Mouse (Mus musculus) frontal cortex, postnatal 10 days (tissue): Measurements from ENCODE around the gene Sigirr.

ENCODE experiments used
- DNase-seq, 2 experiments: peaks; one replicate each; pipeline ENCODE4 v3.0.0; 2022; ENCODE audit warnings: low spot score in 2 of 2, mixed read lengths in 1 of 2

Sigirr gene

GRCm38 (mm10) chr7:141096649-141097056 is 3.7 kb downstream of the Sigirr start:
- no peak for DNase-seq

DNA sequence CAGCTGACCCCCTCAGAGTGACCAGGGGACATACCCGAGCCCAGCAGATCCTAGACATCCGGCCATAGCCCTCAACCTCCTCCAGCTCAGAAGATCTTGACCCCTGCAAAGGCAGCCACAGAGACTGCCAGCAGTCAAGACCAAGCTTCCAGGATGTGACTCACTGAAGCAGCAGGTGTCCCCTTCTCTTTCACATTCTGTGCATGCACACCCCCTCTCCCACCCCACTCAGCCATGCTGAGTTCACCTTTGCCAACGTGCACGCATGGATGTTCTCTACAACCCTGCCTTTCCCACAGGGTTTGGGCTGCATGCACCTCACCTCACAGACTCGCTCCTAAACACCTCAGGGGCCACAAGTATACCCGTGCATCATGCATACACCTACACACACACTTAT is 4.4 kb downstream of the Sigirr start:
- DNase-seq: no peak

DNA sequence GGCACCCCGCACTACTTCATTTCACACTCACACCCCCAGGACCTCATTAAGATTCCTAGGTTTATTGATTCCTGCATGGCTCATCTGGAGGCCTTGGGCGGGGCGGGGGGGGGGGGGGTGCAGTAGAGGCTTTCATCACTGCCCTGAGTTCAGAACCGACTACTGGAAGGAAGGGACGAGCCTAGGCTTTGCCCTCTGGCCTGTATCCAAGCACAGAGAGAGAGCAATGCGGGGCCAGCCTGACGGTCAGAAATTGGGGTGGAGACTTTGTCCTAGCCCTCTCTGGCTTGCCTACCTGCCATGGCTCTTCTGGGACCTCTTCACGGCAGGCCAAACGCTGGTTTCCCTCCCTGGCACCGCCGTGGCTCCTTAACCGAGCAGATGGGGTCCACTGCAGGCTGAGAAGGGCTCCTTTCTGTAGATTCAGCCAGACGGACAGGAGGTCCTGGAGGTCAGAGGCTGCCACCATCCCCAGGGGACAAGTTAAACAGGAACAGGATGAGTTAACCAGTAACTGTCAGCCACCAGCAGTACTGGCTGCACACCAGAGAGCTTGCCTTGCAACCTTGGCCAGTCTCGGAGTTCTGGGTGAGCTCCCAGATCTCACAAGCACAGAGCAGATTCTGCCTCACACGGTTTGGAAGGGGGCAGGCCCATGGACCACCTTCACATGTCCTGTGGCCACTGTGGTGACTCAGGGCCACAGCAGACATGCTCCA is 5.7 kb downstream of the Sigirr start:
- no peak for DNase-seq

DNA sequence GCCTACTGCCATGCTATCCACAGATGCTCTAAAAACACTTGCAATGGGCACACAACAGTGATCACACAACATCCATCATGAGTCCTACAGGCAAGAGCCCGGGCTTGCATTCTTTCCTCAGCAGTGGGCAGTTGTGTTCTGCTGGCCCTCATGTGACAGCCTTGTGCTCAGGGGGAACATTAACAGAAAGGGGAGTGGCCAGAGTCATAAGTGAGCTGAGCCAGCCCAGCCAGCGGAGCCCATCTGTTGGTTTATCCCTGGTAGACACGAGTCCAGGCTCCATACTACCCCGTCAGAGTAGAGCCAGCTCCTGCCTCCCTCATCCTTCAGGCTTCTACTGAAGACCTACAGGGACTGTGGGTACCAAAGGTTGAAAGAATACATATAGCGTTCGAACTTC is 6.4 kb downstream of the Sigirr start:
- DNase-seq: no peak

- DNase-seq: peak; percentile 43 to 60
Measured at GRCm38 (mm10) chr7:141092051-141092735, 8.2 kb downstream of the Sigirr start.

- no peak for DNase-seq
Measured at GRCm38 (mm10) chr7:141090228-141090627, 10.1 kb downstream of the Sigirr start.

DNA sequence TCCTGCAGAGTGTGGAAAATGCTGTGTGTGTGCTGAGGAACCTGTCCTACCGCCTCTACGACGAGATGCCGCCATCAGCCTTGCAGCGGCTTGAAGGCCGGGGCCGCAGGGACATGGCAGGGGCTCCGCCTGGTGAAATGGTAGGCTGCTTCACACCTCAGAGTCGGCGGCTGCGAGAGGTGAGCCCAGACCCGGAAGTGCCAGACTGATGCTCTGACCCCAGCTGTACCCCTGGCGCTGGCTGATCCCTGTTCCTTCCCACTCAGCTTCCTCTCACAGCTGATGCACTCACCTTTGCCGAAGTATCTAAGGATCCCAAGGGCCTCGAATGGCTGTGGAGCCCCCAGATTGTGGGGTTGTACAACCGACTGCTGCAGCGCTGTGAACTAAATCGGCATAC is 11.9 kb downstream of the Sigirr start:
- DNase-seq: no peak

DNA sequence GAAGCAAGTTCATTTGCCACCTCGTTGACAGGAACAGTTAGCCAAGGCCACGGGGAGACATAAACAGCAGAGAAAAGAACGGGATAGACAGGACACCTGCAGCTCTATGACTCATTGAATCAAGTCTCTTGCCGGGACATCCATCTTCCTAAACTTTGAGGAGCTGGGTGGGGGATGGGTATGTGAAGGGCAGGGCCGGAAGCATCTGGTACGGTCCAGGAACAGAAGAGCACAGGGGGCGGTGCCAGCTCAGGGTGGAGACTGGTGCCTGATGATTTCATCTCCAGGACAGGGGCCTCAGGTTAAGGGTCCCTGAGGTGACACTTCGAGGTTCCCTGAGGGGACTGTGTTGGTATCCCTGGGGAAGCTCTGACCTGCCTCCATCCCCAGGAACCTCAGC is 12.5 kb downstream of the Sigirr start:
- DNase-seq: no peak

DNA sequence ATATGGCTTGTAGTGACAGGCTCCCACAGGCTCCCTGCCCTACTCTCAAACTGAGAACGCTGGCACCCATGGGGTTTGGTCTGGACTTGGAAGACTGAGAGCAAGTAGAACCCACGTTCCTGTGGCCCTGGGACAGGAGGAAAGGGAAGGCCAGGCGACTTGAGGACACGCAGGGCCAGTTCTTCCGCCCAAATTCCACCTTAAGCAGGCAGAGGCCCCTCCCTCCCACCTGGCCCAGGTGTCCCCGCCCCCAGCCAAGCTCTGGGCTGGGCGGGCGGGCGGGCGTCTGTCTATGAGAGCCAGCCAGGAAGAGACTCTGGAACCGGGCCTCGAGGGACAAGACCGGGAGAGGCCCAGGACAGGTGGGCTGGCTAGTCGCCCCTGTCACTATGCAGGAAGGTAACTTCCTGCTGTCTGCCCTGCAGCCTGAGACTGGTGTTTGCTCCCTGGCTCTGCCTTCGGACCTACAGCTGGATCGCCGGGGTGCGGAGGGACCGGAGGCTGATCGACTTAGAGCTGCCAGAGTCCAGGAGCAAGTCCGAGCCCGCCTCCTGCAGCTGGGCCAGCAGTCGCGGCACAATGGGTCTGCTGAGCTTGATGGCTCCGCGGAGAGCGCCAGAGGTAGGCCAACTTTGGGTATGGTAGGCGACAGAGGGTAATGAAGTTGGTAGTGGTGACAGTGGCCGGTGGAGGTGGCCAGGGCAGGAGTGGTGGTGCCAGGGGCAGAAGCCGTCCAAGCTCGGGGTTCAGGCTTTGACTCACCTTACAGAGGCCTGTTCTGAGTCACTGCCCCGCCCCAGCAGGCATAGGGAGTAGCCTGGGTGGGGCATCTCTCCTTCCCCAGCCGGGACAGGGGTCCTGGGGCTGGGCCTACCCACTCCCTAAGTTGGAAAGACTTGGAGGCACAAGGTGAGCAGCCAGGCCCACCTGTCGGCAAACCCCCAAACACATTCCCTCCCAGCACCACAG is 20.6 kb downstream of the Sigirr start:
- DNase-seq: no peak

GRCm38 (mm10) chr7:141078876-141079275 is 21.5 kb downstream of the Sigirr start:
- DNase-seq: no peak

DNA sequence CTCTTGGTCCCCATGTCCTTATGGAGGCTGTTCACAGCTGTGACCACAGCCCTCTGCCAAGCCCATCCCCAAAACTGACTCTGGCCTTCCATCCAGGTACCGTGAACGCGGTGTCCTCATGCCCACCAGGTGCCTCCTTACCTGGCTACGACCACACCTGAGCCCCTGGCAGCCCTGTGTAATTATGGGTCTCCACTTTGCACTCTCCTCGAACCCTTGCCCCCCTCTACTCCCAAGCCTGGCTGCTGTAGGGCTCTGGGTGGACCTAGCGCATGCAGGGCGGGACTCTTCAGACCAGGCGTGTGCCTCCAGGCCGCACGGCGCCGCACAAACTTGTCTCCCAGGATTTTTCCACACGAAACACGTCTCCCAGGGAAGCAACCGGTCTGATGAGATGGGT is 22.5 kb downstream of the Sigirr start, which contains the start of gene Pkp3:
Pkp3 (plus strand) TSS at position 378 of the 400 bp plus-strand sequence.
- DNase-seq: no peak

DNA sequence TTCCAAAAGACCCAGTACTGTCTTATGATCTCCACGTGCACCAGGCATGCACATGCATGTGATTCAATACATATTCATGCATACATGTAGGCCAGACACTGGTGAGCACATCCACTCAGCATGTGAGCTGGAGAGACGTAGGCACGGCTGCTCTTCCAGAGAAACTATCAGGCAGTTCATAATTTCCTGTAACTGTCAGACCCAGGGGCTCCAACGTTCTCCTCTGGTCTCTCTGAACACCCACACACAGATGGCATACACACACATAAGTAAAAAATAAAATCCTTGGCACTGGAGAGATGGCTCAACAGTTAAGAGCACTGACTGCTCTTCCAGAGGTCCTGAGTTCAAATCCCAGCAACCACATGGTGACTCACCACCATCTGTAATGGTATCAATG is 26.6 kb downstream of the Sigirr start:
- DNase-seq: no peak

DNA sequence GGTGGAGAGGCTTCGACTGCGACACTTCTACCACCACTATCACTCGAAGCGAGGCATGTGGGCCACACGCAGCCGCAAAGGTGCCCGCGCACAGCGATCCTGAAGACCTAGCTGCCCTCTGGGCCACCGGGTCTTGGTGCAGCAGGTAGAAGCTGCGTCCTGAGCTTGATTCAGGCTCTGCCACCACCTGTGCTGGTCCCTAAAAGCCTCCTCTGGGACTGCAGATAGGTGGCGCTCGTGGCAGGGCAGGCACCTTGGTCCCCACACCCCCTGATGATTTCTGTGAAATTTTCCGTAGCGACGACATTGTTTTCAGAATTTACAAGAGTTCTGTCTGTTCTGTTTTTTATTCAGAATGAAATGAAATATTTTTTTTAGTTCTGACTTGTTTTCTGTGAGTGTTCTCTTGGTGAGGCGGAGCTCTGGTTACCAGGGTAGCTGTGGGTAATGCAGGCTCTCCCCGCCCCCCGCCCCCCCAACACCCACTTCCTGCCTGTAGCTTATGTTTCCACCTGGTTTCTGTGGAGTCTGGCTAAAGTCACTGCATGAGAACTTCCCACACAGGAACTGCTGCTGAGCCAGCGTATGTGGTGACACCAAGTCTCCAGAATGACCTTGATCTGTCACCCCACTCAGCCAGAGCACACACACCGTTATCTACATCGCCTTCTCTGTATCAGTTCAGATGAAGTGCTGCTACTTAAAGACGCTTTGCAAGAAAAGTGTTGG is 28.2 kb downstream of the Sigirr start:
- DNase-seq: no peak

DNA sequence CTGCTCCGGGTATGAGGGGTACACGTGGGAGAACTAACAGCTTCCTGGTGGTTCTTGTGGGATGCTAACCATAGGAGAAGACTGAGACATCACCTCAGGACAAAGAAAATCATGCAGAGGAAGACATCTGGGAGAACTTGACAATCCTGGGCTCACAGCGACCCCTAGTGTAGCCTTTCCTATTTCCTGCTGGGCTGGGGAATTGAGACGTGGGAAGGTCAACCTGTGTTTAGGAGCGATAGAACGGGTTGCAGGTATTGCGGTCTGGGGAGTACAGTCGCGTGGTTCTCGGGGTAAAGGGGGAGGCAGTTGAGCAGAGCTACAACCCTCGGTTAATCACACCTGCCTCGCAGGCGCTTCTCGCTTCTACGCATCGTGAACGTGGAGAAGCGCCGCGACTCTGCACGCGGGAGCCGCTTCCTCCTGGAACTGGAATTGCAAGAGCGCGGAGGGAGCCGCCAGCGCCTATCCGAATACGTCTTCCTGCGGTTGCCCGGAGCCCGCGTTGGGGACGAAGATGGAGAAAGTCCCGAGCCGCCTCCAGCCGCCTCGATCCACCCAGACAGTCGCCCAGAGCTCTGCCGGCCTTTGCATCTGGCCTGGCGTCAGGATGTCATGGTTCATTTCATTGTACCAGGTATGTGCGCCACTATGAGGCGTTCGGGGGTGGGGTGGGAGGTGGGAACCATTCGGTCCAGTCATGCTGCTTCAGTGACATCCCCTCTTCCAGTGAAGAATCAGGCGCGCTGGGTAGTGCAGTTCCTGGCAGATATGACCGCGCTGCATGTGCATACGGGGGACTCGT is 30.1 kb downstream of the Sigirr start:
- DNase-seq: peak in 1 of 2 experiments; percentile 75

- DNase-seq: no peak
Measured at GRCm38 (mm10) chr7:141068351-141068750, 32.0 kb downstream of the Sigirr start.

DNA sequence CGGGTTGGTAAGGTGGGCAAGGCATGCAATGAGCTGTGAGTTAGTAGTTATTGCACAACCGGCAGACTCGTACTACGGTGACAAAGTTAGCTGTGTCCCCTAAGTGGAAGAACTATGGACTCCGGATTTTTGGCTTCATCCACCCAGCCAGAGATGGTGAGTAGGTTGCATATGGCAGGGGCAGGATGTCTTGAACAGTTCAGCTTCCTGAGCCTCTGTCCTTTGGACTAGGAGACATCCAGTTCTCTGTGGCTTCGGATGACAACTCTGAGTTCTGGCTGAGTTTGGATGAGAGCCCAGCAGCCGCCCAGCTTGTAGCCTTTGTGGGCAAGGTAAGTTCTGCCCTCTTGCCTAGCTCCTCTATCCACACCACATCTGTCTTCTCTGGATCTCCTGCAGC is 35.8 kb downstream of the Sigirr start:
- no peak for DNase-seq

- no peak for DNase-seq
Measured at GRCm38 (mm10) chr7:141064175-141064574, 36.2 kb downstream of the Sigirr start.

DNA sequence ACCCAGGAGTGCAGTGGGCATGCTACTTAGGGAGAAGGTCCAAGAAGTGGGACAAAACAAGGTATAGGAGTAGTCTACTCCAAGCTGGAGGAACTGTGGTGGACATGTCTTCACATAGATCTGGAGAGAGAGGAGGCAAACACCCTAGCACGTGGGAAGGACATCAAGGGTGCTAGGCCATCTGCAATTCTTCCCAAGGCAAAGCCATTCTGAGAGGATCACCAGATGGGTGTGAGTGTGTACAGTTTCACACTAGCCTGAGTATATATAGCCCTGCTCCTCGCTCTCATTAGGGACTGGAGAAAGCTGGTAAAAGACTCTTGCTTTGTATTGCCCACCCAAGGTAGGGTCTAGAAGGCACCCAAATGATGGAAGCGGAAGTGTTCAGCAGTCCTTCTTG is 37.0 kb downstream of the Sigirr start:
- DNase-seq: no peak

GRCm38 (mm10) chr7:141062525-141062924 is 37.8 kb downstream of the Sigirr start:
- no peak for DNase-seq

DNA sequence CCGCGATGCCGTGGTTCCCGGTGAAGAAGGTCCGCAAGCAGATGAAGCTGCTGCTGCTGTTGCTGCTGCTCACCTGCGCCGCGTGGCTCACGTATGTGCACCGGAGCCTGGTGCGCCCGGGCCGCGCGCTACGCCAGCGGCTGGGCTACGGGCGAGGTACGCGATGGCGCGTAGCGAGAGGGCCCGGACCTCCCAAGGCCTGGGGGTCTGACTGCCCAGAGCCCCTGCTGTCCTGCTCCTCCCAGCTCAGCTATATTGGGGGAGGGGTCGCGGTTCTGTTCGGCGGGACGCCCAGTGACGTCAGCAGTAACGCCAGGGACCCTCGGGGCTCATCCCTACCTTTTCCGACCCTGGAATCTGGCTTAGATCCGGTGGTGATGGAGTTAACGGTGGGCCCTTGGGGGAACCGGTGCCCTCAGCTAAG is 39.1 kb downstream of the Sigirr start:
- DNase-seq: no peak
